Mouse (Mus musculus): ENCODE results near the gene Nell2. TPM values are rescaled to one million over a fixed set of nuclear protein-coding genes. Genes with fewer than 3 reads are reported as not detected.

Gene Nell2
- polyA plus RNA-seq, 2 experiments: 16.2 to 17.5 TPM

DNA sequence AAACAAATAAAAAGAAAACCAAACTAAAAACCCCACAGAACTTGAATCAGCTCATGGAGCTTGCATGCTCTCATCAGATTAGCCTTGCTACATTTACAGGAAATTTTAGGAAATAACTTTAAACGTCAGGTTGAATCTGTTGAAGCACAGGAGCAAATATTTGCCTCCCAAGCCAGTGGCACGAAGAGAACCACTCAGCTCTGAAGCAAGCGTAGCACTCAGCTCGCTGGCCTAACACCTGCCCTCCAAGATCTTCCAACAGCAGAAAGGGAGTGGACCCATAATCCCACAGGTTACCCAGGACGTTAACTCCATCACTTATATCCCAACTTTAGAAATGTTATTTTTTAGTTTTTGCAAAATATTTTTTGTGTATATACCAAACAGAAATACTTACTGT lies 252.8 kb downstream of the Nell2 start:
- no peak overlapping the region for H3K9ac ChIP-seq (ENCODE audit: low read depth, low read length, severe bottlenecking)
- ATAC-seq (ENCODE audit: low FRiP score, low read depth): no peak

DNA sequence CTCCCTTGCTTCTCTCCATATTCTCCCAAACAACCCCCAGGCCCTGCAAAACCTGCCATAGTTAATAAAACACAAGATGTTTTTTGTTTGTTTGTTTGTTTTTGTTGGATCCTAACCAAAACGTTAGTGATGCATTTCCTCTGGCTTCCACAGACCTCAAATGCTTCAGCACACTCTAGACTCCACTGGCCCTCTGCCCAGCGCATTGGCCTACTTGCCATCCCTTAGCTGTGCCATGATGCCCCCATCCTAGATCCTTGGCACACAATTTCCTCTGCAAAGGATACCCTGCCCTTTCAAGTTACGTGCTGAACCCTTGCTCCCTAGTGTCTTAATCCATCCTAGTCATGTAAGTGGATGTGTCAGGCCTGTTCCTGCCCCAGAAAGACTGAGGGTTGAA lies 255.1 kb downstream of the Nell2 start:
- no peaks in the 10 kb centered on the region for H3K27me3 ChIP-seq (ENCODE audit: control insufficient read depth, insufficient read depth, low read length)
- H3K27ac ChIP-seq (replicated peaks; ENCODE audit: low read depth, low read length): no peak overlapping the region
- no peak overlapping the region for H3K9ac ChIP-seq (ENCODE audit: low read depth, low read length, severe bottlenecking)
- no peaks in the 10 kb centered on the region for H3K4me1 ChIP-seq (ENCODE audit: control insufficient read depth, insufficient read depth, low read length)
- no peaks in the 10 kb centered on the region for H3K9me3 ChIP-seq (ENCODE audit: control insufficient read depth, low read length)
- ATAC-seq (ENCODE audit: low FRiP score, low read depth) (no peak), DNase-seq (ENCODE audit: low spot score) (no peak)
- no peak overlapping the region for H3K4me3 ChIP-seq (replicated peaks; ENCODE audit: low read length)
- 76% methylated on average over 3 of the region's 3 CpGs for WGBS
- no peak overlapping the region for H3K4me2 ChIP-seq (replicated peaks; ENCODE audit: low read depth, low read length, severe bottlenecking)
- no peak for TF ChIP-seq POLR2A (IDR thresholded peaks at IDR 0.05; ENCODE audit: borderline replicate concordance, extremely low read depth, insufficient read depth, insufficient read length)
- H3K36me3 ChIP-seq (ENCODE audit: control insufficient read depth, insufficient read depth, low read length): no peaks in the 10 kb centered on the region

More for the DNA sequence above, 252.8 kb downstream of the Nell2 start:
- Histone ChIP-seq H3K4me1 (ENCODE audit: control insufficient read depth, insufficient read depth, low read length) (no peaks in the 10 kb centered on the region), H3K9me3 (ENCODE audit: control insufficient read depth, low read length) (no peaks in the 10 kb centered on the region), H3K36me3 (ENCODE audit: control insufficient read depth, insufficient read depth, low read length) (no peaks in the 10 kb centered on the region), H3K27me3 (ENCODE audit: control insufficient read depth, insufficient read depth, low read length) (no peaks in the 10 kb centered on the region), H3K27ac (replicated peaks; ENCODE audit: low read depth, low read length) (no peak overlapping the region), H3K4me3 (replicated peaks; ENCODE audit: low read length) (no peak overlapping the region), H3K4me2 (replicated peaks; ENCODE audit: low read depth, low read length, severe bottlenecking) (no peak overlapping the region)
- no peak for TF ChIP-seq POLR2A (IDR thresholded peaks at IDR 0.05; ENCODE audit: borderline replicate concordance, extremely low read depth, insufficient read depth, insufficient read length)
- 89% methylated on average over 5 of the region's 5 CpGs for WGBS
- DNase-seq (ENCODE audit: low spot score): no peak

DNA sequence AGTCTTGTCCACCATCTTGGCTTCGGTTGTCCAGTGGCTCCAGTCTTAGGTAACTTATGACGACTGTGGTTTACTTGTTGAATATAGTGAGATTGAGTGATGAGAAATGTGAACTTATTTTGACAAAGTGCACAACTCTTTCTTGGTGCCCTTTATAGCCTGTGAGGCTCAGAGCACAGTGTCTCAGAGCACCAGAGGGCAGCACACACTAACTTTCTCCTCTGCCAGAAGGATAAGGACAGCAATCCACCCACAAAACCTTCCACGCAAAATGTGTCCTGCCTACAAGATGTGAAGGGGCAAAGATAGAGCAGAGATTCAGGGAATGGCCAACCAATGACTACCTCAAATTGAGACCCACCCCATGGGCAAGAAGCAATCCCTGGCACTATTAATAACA lies 256.2 kb downstream of the Nell2 start:
- H3K27ac ChIP-seq (replicated peaks; ENCODE audit: low read depth, low read length): no peak overlapping the region
- TF ChIP-seq POLR2A (IDR thresholded peaks at IDR 0.05; ENCODE audit: borderline replicate concordance, extremely low read depth, insufficient read depth, insufficient read length): no peak
- WGBS: 91% methylated on average over 3 of the region's 3 CpGs
- H3K4me2 ChIP-seq (replicated peaks; ENCODE audit: low read depth, low read length, severe bottlenecking): no peak overlapping the region
- no peaks in the 10 kb centered on the region for H3K4me1 ChIP-seq (ENCODE audit: control insufficient read depth, insufficient read depth, low read length)
- H3K9me3 ChIP-seq (ENCODE audit: control insufficient read depth, low read length): no peaks in the 10 kb centered on the region
- no peak overlapping the region for H3K4me3 ChIP-seq (replicated peaks; ENCODE audit: low read length)
- no peak for DNase-seq (ENCODE audit: low spot score)
- no peak overlapping the region for H3K9ac ChIP-seq (ENCODE audit: low read depth, low read length, severe bottlenecking)
- ATAC-seq (ENCODE audit: low FRiP score, low read depth): no peak
- H3K36me3 ChIP-seq (ENCODE audit: control insufficient read depth, insufficient read depth, low read length): no peaks in the 10 kb centered on the region
- no peaks in the 10 kb centered on the region for H3K27me3 ChIP-seq (ENCODE audit: control insufficient read depth, insufficient read depth, low read length)

DNA sequence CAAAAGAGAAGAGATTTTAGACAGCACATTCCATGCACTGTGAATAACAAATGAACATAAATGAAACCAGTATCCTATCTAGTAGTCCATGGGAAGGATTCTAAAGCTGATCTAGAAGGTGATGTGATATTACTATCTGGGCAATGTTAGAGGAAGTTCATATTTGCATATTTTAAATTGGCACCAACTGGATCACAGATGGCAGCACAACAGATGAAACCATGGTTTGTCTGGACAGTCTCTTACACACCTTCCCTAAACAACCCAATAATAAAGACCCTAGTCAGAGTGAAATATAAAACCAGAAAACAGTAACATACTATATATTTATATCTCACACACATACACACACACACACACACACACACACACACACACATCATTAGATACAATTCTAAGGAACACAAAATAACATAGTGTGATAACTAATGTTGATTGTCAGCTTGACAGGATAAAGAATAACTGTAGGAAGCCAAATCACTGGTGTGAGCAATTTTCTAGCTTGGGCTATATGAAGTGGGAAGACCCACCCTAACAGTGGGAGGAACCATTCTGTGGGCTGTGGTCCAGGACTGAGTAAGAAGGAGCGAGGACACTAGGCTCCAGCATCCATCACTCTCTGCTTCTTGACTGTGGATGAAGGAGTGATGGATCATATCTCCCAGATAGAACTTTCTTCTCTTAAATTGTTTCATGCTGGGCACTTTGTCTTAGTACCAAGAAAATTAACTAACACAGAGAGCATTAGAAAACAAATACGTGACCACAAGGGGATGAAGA lies 268.5 kb downstream of the Nell2 start:
- Histone ChIP-seq H3K4me3 (replicated peaks; ENCODE audit: low read length) (no peak overlapping the region), H3K4me1 (ENCODE audit: control insufficient read depth, insufficient read depth, low read length) (peaks cover 2% of the 10 kb centered on the region; the same call in 1 of the 2 replicates), H3K27ac (replicated peaks; ENCODE audit: low read depth, low read length) (no peak overlapping the region), H3K4me2 (replicated peaks; ENCODE audit: low read depth, low read length, severe bottlenecking) (no peak overlapping the region), H3K36me3 (ENCODE audit: control insufficient read depth, insufficient read depth, low read length) (no peaks in the 10 kb centered on the region), H3K9ac (ENCODE audit: low read depth, low read length, severe bottlenecking) (no peak overlapping the region), H3K27me3 (ENCODE audit: control insufficient read depth, insufficient read depth, low read length) (no peaks in the 10 kb centered on the region), H3K9me3 (ENCODE audit: control insufficient read depth, low read length) (no peaks in the 10 kb centered on the region)
- 92% methylated on average over 2 of the region's 2 CpGs for WGBS
- ATAC-seq (ENCODE audit: low FRiP score, low read depth): no peak
- no peak for DNase-seq (ENCODE audit: low spot score)
- no peak for TF ChIP-seq POLR2A (IDR thresholded peaks at IDR 0.05; ENCODE audit: borderline replicate concordance, extremely low read depth, insufficient read depth, insufficient read length)

DNA sequence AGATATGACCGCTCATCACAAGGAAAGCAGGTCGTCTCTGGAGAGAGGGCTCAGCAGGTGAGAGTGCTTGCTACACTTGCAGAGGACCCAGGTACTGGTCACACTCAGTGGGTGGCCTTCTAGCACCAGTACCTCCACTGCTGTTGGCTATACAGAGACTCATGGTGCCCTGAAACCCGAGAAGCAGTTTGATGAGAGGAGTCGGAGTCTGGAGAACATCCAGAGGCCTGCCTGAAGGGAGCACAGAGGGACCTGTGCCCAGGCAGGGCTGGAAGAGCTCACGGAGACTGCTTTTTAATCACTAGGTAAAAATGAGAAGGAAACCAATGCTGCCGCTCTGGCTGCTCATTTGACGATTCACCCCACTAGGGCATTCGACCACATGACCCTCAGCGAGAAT lies 271.2 kb downstream of the Nell2 start:
- ATAC-seq (ENCODE audit: low FRiP score, low read depth) (no peak), DNase-seq (ENCODE audit: low spot score) (no peak)
- H3K4me1 ChIP-seq (ENCODE audit: control insufficient read depth, insufficient read depth, low read length): peaks cover 2% of the 10 kb centered on the region; the same call in 1 of the 2 replicates
- H3K4me3 ChIP-seq (replicated peaks; ENCODE audit: low read length): no peak overlapping the region
- no peak overlapping the region for H3K4me2 ChIP-seq (replicated peaks; ENCODE audit: low read depth, low read length, severe bottlenecking)
- H3K27me3 ChIP-seq (ENCODE audit: control insufficient read depth, insufficient read depth, low read length): no peaks in the 10 kb centered on the region
- H3K36me3 ChIP-seq (ENCODE audit: control insufficient read depth, insufficient read depth, low read length): no peaks in the 10 kb centered on the region
- H3K9ac ChIP-seq (ENCODE audit: low read depth, low read length, severe bottlenecking): no peak overlapping the region
- H3K27ac ChIP-seq (replicated peaks; ENCODE audit: low read depth, low read length): no peak overlapping the region
- WGBS: 45% methylated on average over 9 of the region's 9 CpGs
- TF ChIP-seq POLR2A (IDR thresholded peaks at IDR 0.05; ENCODE audit: borderline replicate concordance, extremely low read depth, insufficient read depth, insufficient read length): no peak
- no peaks in the 10 kb centered on the region for H3K9me3 ChIP-seq (ENCODE audit: control insufficient read depth, low read length)
